Mouse (Mus musculus) frontal cortex, postnatal 36 days (tissue): ENCODE measurements around the gene Ccpg1.

ENCODE experiments used
- DNase-seq, 2 experiments: peaks; one replicate each; pipeline ENCODE4 v3.0.0; 2022; ENCODE audit warnings: low spot score in 2 of 2

Ccpg1 gene

DNA sequence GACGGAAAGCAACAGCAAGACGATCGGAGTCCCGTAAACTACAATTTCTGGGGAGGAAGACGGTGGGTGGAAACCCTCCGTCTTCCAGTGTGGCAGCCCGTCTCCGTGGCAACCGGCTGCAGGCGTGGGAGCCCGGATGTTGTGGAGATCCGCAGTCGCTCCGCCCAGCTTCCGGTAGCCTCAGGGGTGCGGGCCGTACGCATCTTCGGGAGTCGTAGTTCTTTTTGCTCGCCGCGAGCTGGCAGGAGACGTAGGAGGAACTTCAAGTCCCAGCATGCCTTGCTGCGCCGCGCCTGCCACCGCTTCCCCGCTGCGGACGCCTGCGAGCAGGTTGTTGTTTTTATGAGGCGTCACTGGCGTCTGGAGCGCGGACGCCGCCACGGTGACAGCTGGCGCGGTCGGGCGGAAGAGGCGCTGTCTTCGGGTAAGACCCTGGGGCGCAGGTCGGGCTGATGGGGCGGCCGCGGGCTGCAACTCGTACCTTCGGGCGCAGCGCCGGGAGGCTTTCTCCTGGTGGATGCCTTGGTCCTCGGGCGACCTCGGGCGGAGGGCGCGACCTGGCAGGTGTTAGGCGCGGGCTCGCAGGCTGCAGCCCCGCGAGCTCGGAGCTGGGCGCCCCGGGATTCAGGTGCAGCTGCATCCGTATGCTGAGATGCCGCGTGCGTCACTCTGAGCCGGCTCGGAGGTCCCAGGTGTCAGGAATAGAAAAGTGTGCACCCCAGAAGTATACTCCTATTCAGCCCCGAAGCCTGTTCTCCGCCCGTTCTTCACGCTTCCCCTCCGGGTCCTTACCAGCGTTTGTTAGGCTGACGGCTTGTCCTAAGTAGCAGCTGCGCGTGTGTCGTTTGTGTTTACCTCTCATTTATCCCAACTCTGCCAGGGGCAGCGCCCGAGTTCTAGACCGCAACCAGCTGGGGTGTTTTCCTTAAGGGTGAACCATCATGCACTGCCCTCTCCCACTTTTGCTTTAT, at the start of gene Ccpg1, which contains the start of gene Ccpg1os:
Ccpg1 (plus strand) TSS at position 180 of the 971 bp plus-strand sequence.
Ccpg1os (minus strand) TSS at position 133 of the 971 bp plus-strand sequence.
- peak; percentile 96 to 99 for DNase-seq

DNA sequence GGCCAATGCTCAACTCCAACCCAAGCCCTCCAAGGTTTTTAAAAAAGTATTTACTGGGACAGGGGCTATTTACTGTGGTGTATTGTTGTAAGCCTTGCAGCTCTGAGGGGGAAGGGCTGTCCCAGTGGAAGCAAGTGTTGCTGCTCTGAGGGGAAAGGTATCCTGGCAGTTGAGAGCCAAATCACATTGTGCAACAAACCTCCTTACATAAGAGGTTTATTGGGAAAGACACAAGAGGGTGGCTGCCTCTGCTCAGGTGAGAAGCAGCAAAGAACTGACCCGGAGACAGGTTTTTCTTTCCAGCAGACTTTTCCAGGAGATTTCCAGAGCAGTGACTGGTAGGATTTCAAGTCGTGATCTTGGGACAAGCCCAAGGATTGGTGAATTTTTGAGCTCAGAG, 48.9 kb upstream of the Ccpg1 start:
- no peak for DNase-seq

DNA sequence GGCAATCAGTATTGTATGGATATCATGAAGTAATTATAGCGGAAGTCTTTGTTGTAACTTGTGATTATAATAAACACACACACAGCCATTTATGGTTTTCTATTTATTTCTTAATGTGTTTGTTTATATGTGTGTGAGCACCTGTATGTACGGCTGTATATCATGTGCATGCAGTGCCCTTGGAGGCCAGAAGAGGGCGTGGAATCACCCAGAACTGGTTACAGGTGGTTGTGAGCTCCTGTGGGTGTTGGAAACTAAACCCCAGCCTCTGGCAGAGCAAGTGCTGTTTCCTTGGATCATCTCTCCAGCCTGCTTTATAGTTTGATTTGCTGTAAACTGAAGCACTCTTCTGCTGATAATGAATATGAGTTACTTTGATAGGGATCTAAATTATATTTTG, 41.8 kb upstream of the Ccpg1 start:
- DNase-seq, result no peak

DNA sequence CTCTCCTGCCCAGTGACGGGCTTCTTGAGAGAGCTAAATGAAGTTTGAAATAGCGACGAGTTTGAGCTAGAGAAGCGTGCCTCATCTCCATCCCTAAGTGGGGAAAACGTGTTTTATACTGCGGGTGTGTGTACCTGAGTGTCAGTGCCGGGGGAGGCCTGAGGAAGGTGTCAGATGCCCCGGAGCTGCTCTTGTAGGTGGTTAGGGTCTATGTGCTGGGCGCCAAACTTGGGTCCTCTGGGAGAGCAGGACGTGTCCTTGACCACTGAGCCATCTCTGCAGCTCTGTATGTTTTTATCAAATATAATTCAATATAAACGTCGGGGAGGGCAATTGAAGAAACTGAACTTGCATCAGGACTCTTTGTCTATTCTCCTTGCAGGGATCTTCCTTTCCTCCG, 40.9 kb upstream of the Ccpg1 start:
- DNase-seq, result no peak

DNA sequence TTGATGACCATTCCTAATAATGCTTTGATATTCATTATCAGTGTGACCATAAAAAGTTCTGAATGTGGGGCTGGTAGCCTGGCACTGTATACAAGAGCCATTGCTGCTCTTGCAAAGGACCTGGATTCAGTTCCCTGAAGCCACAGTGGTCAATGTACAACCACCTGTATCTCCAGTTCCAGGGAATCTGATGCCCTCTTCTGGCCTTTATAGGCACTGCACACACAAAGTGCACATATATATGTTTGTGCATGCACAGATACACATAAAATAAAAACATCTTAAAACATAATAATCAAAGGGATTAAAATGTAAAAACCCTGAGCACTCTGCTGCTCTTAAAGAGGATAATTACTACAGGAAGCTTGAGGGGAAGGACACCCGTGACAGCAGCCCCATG, 38.2 kb upstream of the Ccpg1 start:
- DNase-seq, result no peak

DNA sequence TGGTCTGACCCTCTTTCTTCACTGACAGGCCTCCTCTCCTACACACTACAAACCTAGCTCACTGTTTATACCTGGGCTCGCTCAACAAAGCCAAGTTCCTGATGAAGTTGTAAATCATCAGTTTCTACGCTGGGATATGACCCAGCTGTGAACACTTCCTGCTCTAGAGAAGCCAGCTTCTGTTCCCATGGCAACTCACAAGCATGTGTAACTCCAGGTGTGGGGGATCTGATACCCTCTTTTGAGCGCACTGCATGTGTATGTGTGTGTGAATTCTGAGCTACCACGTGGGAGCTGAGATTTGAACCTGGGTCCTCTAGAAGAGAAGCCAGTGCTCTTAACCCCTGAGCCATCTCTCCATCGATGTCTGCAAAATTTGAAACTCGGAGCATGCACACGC, 35.7 kb upstream of the Ccpg1 start:
- no peak for DNase-seq

DNA sequence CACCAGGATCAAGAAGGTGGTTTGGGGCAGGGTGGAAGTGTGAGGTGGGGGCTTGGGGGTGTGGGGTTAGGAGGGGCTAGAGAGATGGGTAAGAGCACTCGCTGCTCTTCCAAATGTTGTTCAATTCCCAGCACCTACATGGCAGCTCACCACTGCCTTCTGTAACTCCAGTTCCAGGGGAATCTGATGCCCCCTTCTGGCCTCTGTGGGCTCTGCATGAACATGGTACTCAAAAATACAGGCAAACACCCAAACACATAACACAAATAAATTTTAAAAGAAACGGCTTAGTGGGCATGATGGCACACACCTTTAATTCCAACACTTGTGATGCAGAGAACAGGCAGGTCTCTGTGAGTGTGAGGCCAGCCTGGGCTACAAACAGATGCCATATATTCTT, 30.5 kb upstream of the Ccpg1 start:
- no peak for DNase-seq

DNA sequence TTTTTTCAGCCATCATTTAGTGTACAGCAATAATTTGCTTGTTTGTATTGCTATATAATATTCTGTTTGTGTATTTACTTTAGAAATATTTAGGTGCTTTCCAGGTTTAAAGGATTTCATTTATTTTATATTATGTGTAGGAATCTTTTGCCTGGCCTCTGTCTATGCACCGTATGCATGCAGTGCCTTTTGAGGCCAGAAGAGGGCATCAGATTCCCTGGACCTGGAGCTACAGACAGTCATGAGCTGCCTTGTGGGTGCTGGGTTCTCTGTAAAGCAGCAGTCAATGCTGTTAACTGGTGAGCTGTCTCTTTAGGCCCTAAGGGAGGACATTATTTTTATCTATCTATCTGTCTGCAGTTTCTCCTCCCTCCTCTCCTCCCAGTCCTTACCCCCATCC, 29.7 kb upstream of the Ccpg1 start:
- peak in 1 of 2 experiments; percentile 51 for DNase-seq

DNA sequence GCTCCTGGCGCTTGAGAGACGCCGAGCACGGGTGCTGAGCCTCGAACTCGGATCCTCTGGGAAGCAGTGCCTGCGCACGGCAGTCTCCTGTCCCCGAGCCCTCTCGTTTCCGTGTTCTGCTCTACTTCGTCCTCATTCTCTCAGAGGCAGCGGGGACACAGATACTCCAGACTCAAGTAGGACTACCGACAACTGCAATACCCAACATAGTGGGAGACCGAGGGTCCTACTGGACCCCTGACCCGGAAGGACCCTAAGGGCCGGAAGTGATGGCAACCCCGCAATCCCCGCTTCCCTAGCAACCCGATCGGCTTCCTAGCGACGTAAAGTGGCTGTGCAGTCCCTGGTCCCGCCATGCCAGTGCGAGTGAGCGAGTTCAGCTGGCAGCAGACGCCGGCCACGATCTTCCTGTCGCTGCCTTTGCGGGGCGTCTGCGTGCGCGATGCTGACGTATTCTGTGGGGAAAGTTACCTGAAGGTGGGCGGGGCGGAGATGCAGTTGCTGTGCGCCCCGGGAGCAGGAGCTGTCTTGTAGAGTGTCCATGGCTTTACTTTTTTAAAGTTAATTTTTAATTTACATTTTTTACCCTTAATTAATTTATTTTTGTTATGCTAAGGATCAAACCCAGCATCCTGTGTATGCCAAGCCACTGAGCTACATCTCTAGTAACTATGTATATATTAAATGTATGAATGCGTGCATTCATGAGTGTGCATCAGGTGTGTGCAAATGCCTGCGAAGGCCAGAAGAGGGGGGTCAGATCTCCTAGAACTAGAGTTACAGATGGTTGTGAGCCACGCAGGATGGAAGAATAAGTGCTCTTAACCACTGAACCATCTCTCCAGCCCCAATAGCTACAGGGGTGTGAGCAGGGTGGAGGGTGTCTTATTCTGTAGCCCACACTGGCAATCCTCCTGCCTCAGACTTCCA, 26.4 kb upstream of the Ccpg1 start, which contains the start of the genes Dyx1c1 and Gm44503:
Dyx1c1 (plus strand) TSS at position 265 of the 930 bp plus-strand sequence.
Gm44503 (plus strand) TSS at position 332 of the 930 bp plus-strand sequence.
- DNase-seq, result peak; percentile 45 to 70

DNA sequence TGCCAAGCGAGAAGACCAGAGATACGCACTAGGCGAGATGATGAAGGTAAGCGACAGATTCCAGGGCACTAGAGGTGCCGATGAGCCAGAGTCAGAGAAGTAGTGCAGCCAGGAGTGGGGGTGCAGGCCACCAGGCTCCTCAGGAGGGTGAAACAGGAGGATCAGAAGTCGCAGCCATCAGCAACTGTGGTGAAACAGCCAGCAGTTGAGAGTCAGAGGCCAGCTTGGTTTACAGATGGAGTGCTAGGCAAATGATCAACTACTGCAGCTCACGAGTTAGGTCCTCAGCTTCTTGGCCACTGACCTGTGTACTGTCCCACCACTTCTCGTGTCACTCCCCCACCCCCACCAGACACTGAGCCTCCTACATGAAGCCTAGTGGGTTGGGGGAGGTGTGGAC, 23.9 kb upstream of the Ccpg1 start:
- no peak for DNase-seq

DNA sequence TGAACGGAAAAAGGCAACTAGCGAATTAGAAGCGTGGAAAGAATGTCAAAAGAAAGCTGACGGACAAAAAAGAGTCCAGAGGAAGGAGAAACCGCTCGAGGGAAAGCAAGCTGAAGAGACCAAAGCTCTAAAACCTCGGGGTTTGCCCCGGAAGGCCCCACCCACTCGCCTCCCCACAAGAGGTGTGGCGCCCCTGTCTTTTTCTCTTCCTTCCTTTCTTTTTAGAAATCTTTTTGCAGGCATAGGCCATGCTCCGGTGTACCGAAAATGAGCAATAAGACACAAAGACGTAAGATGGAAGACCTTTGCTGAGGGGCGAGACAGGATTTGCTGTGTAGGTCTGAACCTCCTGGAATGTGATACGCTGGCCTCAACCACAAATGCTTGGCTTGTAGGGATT, 23.3 kb upstream of the Ccpg1 start:
- DNase-seq, result no peak

DNA sequence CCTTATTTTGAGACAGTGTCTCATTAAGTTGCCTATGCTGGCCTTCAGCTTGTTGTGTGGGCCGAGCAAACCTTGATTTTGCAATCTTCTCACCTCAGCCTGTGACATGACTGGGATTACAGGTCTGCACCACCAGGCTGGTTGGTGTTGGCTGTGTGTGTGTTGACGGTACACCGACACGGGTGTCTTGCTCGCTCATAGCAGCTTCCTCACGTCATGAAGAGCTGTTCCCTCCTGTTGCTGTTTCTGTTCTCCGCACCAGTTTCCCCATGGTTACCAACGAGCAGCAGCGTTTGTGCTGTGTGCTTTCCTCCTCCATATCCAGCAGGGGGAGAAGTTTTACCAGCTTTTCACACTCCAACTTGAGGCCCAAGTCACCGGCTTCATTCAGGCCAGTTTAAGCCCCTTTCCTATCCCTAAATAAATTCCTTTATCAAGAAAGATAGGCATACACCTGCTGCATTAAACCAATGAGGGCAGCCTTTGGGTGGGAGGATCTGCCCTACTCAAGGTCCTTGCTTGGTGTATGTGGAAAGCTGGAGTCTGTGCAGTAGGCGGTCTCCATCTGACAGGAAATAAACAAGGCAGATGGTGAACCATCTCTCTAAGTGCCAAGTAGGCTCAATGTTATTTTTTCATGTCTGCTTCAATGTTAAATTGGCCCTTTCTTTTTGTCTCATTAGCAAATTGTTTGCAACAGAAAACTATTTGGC, 16.7 kb upstream of the Ccpg1 start:
- DNase-seq, result peak; percentile 65 to 84

DNA sequence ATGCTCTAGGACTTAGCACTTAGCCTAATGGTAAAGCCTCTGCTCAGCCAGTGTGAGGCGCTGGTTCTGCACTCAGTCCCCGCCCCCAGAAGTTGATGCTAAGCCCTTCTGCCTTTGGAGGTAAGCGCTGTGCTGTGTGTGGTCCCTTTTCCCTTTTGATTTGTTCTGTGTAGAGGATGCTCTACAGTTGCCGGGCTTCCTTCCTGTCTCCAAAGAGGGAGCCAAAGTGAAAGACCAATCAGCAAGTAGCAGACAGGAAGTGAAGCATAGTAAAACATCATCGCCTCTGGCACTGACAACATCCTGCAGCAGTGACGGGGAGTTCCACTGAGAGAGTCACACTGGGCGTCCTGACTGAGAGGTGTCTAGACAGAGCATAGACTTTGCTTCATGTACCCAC, 15.4 kb upstream of the Ccpg1 start:
- DNase-seq, result no peak

DNA sequence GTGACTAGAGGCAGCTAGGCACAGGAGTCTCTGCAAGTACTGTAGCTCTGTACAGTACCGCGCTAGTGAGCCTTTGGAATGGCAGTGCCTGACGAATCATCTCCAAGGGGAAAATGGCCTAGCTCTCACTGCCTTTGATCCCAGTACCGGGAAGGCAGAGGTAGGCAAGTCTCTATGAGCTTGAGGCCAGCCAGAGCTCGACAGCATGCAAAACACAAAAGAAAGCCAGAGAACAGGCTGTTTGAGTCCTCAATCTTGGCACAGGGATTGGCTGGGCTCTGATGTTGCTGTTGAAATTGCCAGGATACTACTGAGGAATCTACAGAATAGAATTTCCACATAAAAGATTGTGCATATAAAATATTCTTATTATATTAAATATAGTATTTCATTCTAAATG, 12.8 kb upstream of the Ccpg1 start:
- DNase-seq, result no peak

DNA sequence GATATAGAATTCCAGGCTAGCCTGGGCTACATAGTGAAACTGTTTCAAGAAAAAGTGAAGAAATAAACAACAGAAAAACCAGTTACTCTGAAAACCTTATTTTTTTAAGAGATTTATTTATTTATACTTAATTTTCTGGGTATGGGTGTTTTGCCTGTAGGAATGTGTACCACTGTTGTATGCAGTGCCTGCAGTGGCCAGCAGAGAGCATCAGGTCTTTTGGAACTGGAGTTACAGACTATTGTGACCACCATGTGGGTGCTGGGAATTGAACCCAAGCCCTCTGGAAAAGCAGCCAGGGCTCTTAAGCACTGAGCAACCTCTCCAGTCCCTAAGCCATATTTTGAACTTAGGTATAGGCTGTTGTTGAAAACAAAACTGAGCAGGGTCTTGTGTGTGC, 12.2 kb upstream of the Ccpg1 start:
- no peak for DNase-seq

DNA sequence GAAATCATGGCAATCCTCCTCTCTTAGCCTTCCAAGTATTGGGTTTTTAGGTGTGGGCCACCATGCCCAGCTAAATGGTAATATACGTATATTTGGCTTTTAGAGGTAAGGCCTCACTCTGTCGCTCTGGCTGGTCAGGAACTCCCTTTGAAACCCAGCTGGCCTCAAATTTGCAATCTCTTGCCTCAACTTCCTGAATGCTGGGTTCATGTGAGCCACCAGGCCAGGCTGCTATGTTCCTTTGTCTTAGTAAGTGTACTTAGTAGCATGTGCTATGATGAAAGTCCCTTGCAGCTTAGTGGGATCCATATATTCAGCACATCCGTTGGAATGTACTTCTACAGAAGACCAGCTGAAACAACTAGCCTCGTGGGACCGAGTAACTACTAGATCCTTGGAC, 10.5 kb upstream of the Ccpg1 start:
- DNase-seq, result no peak

DNA sequence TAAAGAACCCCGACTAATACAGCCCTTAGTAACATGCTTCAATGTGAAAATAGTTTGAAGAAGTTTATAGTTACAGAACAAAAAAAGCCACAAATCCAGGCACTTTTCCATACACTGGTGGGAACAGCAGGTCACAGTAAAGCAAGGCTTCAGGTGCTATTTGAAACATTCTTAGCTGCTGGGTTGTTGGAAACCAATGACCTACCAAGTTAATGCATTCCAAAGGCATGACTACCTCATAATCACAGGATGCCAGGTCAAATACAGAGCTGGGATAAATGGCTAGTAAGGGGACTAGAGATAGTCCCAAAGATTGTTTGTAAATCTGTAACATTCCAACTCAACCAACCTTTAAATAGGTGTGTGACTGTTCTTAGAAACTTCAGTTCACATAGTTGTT, 10.0 kb upstream of the Ccpg1 start:
- DNase-seq, result no peak

DNA sequence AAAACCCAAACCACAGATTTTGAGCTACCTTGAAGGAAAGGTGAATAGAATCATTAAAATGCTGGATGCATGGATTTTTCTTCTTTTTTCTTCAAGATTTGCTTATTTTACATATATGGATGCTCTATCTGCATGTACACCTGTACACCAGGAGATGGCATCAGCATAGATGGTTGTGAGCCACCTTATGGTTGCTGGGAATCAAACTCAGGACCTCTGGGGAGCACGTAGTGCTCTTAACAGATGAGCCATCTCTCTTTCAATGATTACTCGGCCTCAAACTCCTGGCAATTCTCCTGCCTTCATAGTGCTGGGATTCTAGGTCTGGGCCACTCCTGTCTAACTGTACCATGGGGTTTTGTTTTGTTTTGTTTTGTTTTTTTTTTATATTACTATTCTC, 2.2 kb upstream of the Ccpg1 start:
- no peak for DNase-seq

DNA sequence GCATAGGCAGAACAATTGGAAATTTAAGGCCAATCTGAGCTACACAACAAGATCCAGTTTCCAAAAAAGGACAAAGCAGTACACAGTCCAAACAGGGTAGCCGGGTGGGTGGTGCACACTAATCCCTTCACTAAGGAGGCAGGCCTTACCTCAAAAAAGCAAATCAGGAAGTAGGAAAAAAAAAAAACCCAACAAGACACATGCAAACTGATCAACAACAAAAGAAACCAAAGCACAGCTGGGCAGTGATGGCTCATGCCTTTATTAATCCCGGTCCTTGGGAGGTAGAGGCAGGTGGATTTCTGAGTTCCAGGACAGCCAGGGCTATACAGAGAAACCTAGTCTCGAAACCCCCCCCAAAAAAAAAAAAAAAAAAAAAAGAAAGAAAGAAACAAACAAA, 2.5 kb downstream of the Ccpg1 start:
- DNase-seq, result no peak

DNA sequence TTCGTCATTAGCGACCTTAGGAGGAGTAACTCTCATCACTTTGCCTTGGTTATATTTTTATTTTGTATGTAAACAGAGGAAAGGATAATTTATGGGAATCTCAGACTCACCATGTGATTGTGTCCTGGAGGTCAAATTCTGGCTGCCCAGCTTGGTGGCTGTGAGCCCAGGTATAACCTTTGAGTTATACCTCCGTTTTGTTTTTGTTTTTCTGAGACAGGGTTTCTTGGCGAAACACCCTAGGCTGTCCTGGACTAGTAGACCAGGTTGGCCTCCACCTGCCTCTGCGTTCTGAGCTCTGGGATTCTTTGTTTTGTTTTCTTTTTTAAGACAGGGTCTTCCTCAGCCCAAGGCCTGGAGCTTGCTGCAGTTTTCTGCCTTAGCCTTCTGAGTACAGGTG, 3.5 kb downstream of the Ccpg1 start:
- no peak for DNase-seq

DNA sequence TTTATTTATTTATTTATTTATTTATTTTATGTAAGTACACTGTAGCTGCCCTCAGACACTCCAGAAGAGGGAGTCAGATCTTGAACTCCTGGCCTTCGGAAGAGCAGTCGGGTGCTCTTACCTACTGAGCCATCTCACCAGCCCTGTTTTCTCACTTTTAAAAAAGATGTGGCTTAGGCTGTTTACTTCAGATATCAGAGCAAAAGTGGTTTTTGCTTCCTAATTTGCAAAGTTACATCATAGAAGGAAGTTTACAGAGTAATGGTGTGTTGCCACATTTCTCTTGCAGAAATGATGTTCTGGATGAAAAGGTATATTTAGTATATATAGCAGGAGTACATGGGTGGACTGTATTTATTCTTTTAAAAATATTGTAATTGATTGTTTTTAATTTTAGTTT, 6.2 kb downstream of the Ccpg1 start:
- no peak for DNase-seq

DNA sequence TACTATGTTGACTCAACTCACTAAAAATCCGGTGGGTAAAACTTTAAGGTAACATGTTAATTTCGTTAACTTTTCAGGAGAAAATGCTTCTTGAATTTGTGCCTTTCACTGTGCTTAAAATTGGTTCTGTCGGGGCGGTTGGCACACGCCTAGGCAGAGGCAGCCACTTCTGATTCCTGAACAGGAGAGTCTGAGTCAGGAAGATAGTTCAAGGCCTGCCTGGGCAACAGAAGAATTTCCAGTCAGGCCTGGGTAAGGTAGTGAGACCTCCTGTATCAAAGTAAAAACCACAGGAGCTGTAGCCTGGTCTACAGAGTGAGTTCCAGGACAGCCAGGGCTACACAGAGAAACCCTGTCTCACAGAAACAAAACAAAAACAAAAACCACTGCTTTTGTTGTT, 7.3 kb downstream of the Ccpg1 start:
- DNase-seq, result no peak
